Mouse (Mus musculus) ES-Bruce4 (cell line): ENCODE results near the gene Dcdc2b. TPM values are rescaled to one million over a fixed set of nuclear protein-coding genes. Genes with fewer than 3 reads are reported as not detected.

Experiments
- H3K27ac ChIP-seq: 2 replicates; pipeline ENCODE4 v1.5.1; 2012; ENCODE audit warnings: low read length, inconsistent platforms; ENCODE audit not compliant: insufficient read depth
- H3K27me3 ChIP-seq: 2 replicates; pipeline ENCODE4 v1.6.1; 2012; ENCODE audit warnings: mild to moderate bottlenecking, low read length, inconsistent platforms; ENCODE audit not compliant: control insufficient read depth, poor library complexity, insufficient read depth, severe bottlenecking
- H3K36me3 ChIP-seq: 2 replicates; pipeline ENCODE4 v1.6.1; 2012; ENCODE audit warnings: inconsistent platforms, mild to moderate bottlenecking, low read length, moderate library complexity; ENCODE audit not compliant: control insufficient read depth, poor library complexity, insufficient read depth, severe bottlenecking
- H3K4me1 ChIP-seq: one replicate; pipeline ENCODE4 v1.8.1; 2011; ENCODE audit warnings: low read length; ENCODE audit not compliant: control insufficient read depth, insufficient read depth
- H3K4me3 ChIP-seq: 2 replicates; pipeline ENCODE4 v1.5.1; 2011; ENCODE audit warnings: low read depth, mild to moderate bottlenecking, low read length
- H3K9ac ChIP-seq: 2 replicates; pipeline ENCODE4 v1.6.1; 2012; ENCODE audit warnings: low read depth, mild to moderate bottlenecking, inconsistent platforms; ENCODE audit not compliant: poor library complexity, severe bottlenecking
- H3K9me3 ChIP-seq: replicated peaks from 2 replicates; pipeline ENCODE4 v1.6.1; 2012; ENCODE audit warnings: mild to moderate bottlenecking, low read length, inconsistent platforms; ENCODE audit not compliant: control insufficient read depth, poor library complexity, insufficient read depth, severe bottlenecking
- CTCF ChIP-seq: IDR thresholded peaks from one replicate; pipeline ENCODE4 v1.8.1; 2011; ENCODE audit warnings: low read depth, low read length
- EP300 ChIP-seq: IDR thresholded peaks from 2 replicates; pipeline ENCODE4 v1.6.1; 2011; ENCODE audit warnings: low read depth, low read length; ENCODE audit not compliant: insufficient read depth
- POLR2A ChIP-seq: IDR thresholded peaks from one replicate; pipeline ENCODE4 v1.8.1; 2011; ENCODE audit warnings: low read length; ENCODE audit not compliant: insufficient read depth
- polyA plus RNA-seq: library from polyadenylated mRNA; stranded (reverse); fragments of >200 nt; gene quantifications from 2 replicates; pipeline ENCODE4 v1.2.4, GENCODE M21; 2011; ENCODE audit warnings: low read depth; ENCODE audit not compliant: missing spikeins, insufficient read depth, insufficient read length

Dcdc2b gene
- polyA plus RNA-seq: 2.2 and 3.0 TPM in 2 replicates

DNA sequence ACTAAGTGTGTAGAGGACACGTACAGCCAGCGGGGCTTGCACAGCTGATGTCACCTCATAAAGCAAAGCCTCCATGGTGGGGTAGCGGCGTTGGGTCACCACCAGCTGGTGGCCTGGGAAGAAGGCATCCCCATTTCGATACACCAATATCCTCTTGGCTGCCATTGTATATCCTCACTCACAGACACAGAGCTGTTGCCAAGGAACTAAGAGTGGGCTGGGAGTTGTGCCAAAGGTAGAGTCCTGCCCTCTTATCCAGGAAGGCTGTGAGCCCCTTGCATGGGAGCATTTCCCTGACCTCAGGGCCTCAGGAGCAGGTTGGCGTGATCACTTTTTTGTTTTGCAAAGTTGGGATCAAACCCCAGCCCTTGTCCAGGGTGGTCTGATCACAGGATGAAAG, at the start of gene Dcdc2b:
Gene Dcdc2b (minus strand): TSS at position 165 of the 400 bp plus-strand sequence.
- Histone ChIP-seq H3K9ac (no peak within 1 kb of the TSS), H3K4me3 (no peak within 1 kb of the TSS), H3K36me3 (no peaks in the 10 kb centered on the region), H3K4me1 (peaks cover 8% of the 10 kb centered on the region), H3K27ac (no peak within 1 kb of the TSS), H3K27me3 (no peaks in the 10 kb centered on the region), H3K9me3 (no peaks in the 10 kb centered on the region)
- TF ChIP-seq EP300: no peak
- TF ChIP-seq CTCF: no peak
- TF ChIP-seq POLR2A: no peak

DNA sequence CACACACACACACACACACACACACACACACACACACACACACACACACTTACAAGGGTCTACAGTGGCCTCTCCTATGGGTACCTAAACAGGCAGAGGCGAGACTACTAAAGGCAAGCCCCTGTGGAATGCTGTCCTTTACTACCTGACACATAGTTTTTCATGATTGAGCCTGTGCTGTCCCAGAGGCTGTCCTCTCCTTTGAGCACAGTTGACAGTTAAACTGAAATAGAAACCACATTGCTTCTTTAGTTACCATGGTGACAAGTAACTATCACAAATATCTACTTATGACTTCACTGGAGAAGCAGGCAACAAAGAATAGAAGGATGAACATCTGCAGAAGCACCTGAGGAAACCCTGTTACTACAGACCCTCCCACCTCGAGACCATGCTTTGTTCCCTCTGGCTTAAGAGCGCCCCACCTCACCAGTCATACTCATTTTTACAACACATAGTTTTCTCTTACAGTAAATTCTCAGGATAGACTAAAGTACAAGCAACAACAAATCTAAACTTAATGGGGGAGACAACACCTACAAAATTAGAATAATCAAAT, 48.3 kb upstream of the Dcdc2b start:
- H3K4me1 ChIP-seq: no peaks in the 10 kb centered on the region
- no peak overlapping the region for H3K27ac ChIP-seq
- no peak overlapping the region for H3K4me3 ChIP-seq
- H3K27me3 ChIP-seq: no peaks in the 10 kb centered on the region
- TF ChIP-seq EP300: no peak
- TF ChIP-seq POLR2A: no peak
- TF ChIP-seq CTCF: no peak
- peaks cover 24% of the 10 kb centered on the region for H3K36me3 ChIP-seq
- no peaks in the 10 kb centered on the region for H3K9me3 ChIP-seq
- H3K9ac ChIP-seq: no peak overlapping the region

GRCm38 (mm10) chr4:129661584-129661983, 47.5 kb upstream of the Dcdc2b start:
- Histone ChIP-seq H3K4me3 (no peak overlapping the region), H3K27me3 (no peaks in the 10 kb centered on the region), H3K9me3 (no peaks in the 10 kb centered on the region), H3K36me3 (peaks cover 28% of the 10 kb centered on the region), H3K27ac (no peak overlapping the region), H3K9ac (no peak overlapping the region), H3K4me1 (no peaks in the 10 kb centered on the region)
- TF ChIP-seq EP300 (no peak), POLR2A (no peak), CTCF (no peak)

- Histone ChIP-seq H3K27me3 (no peaks in the 10 kb centered on the region), H3K36me3 (peaks cover 63% of the 10 kb centered on the region), H3K9ac (no peak overlapping the region), H3K4me3 (no peak overlapping the region), H3K27ac (no peak overlapping the region), H3K9me3 (no peaks in the 10 kb centered on the region), H3K4me1 (no peaks in the 10 kb centered on the region)
- TF ChIP-seq POLR2A (no peak), CTCF (no peak), EP300 (no peak)
These were observed 40.7 kb upstream of the Dcdc2b start for GRCm38 (mm10) chr4:129654770-129655169.

- Histone ChIP-seq H3K27me3 (no peaks in the 10 kb centered on the region), H3K4me1 (no peaks in the 10 kb centered on the region), H3K36me3 (peaks cover 68% of the 10 kb centered on the region), H3K4me3 (no peak overlapping the region), H3K27ac (no peak overlapping the region), H3K9ac (no peak overlapping the region), H3K9me3 (no peaks in the 10 kb centered on the region)
- TF ChIP-seq EP300 (no peak), CTCF (no peak), POLR2A (no peak)
These were observed 36.3 kb upstream of the Dcdc2b start for GRCm38 (mm10) chr4:129650359-129650758.

GRCm38 (mm10) chr4:129648656-129649055, 34.6 kb upstream of the Dcdc2b start:
- TF ChIP-seq EP300 (no peak), CTCF (no peak), POLR2A (no peak)
- no peaks in the 10 kb centered on the region for H3K9me3 ChIP-seq
- H3K36me3 ChIP-seq: peaks cover 53% of the 10 kb centered on the region

More at GRCm38 (mm10) chr4:129648656-129649055, 34.6 kb upstream of the Dcdc2b start:
- no peak overlapping the region for H3K4me3 ChIP-seq
- no peaks in the 10 kb centered on the region for H3K27me3 ChIP-seq
- H3K9ac ChIP-seq: no peak overlapping the region
- H3K4me1 ChIP-seq: no peaks in the 10 kb centered on the region
- no peak overlapping the region for H3K27ac ChIP-seq
